Mouse (Mus musculus): ENCODE measurements around the gene Tfap2e.

DNA sequence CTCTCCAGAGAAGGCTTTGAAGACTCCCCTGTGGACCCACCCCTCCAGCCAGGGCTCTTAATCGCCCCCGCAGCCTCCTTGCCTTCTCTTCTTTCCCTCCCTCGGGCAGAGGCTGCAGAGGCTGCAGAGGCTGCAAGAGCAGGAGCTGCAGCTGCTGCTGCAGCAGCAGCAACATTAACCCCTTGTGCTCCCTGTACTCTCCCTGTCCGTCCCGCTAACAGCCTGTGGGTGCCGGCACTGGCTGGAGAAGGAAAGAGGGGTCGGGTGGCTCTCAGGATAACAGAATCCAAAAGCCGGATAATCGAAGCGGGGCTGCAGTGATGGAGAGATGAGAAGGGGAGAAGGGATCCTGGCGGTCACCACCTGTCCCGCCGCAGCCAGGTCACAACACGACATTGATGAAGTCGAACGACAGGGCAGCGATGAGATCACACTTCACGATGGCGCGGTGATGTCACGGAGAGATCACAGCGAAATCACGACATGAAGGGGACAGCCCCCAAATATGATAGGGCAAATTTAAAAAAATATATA, 16.6 kb upstream of the Tfap2e start:
- TF ChIP-seq EP300 (IDR thresholded peaks at IDR 0.05; ENCODE audit: insufficient read depth, low read depth, low read length) (no peak), POLR2A (IDR thresholded peaks at IDR 0.05; ENCODE audit: insufficient read depth, low read depth, low read length) (no peak), CTCF (IDR thresholded peaks at IDR 0.05) (no peak)
